Mouse (Mus musculus): ENCODE measurements at regions not wholly inside any gene's neighbourhood (a gene's known extent, or its start where the extent isn't known, plus 50 kb on each side); places are given as distances from the start of the nearest gene placed in this dataset.

GRCm38 (mm10) chr13:90425379-90425778, 336.0 kb upstream of the Xrcc4 start:
- TF ChIP-seq CTCF (IDR thresholded peaks at IDR 0.05), result no peak
- no peak for TF ChIP-seq POLR2A (IDR thresholded peaks at IDR 0.05; ENCODE audit: insufficient read depth, low read depth, low read length)
- no peak for TF ChIP-seq EP300 (IDR thresholded peaks at IDR 0.05; ENCODE audit: insufficient read depth, low read depth, low read length)
